ENCODE assay signal across 8 mouse cellular contexts in genomic region chr11:54002761-54003717, GRCm38 (mm10). TPM values are rescaled to one million over a fixed set of nuclear protein-coding genes. Genes with fewer than 3 reads are reported as not detected.
DNase-seq lines count a peak whose midpoint lies in the region; ATAC-seq and TF ChIP-seq lines count a peak whose summit lies in the region.
"Not testable (repeated sequence)": the region's sequence is repeated elsewhere in the genome, so short reads cannot be mapped to it uniquely, and the experiment has no call there.

No protein-coding gene starts in this region.

- not testable (repeated sequence) for H3K9me3 ChIP-seq in ES-Bruce4 (replicated peaks; ENCODE audit: control insufficient read depth, insufficient read depth, low read length, poor library complexity, severe bottlenecking); liver, embryonic 14.5 days (ENCODE audit: control insufficient read depth, low read length); stomach, postnatal 0 days (ENCODE audit: control insufficient read depth, low read length)

- TF ChIP-seq POLR2A in ES-Bruce4 (IDR thresholded peaks at IDR 0.05; ENCODE audit: insufficient read depth, low read length), result not testable (repeated sequence)

- H3K27me3 ChIP-seq in ES-Bruce4 (ENCODE audit: control insufficient read depth, insufficient read depth, low read length, poor library complexity, severe bottlenecking); liver, embryonic 14.5 days (ENCODE audit: control insufficient read depth, insufficient read depth, low read length); stomach, postnatal 0 days (ENCODE audit: control insufficient read depth, insufficient read depth, low read length): not testable (repeated sequence)

- H3K27ac ChIP-seq in ES-Bruce4 (ENCODE audit: insufficient read depth, low read length), result not testable (repeated sequence)
- peak overlapping the region; percentile 94 for H3K27ac ChIP-seq in liver, embryonic 14.5 days
- H3K27ac ChIP-seq in stomach, postnatal 0 days (replicated peaks), result 0 out of 2 replicates have a peak overlapping the region, but pooled peaks have one; percentile 41

- not testable (repeated sequence) for H3K4me1 ChIP-seq in ES-Bruce4 (ENCODE audit: control insufficient read depth, insufficient read depth, low read length); stomach, postnatal 0 days (replicated peaks; ENCODE audit: control insufficient read depth, insufficient read depth)
- H3K4me1 ChIP-seq in liver, embryonic 14.5 days (replicated peaks; ENCODE audit: control insufficient read depth in 2 of 2, insufficient read depth in 2 of 2, low read length in 1 of 2), result peaks cover 42 to 46% of the 10 kb centered on the region in 2 experiments

- not testable (repeated sequence) for H3K4me3 ChIP-seq in ES-Bruce4 (ENCODE audit: low read depth, low read length); liver, embryonic 14.5 days (ENCODE audit: insufficient read depth in 1 of 2, low read depth in 2 of 2, low read length in 2 of 2); stomach, postnatal 0 days (ENCODE audit: low read depth, low read length)

- TF ChIP-seq EP300 in ES-Bruce4 (IDR thresholded peaks at IDR 0.05; ENCODE audit: insufficient read depth, low read depth, low read length); stomach, postnatal 0 days (optimal IDR thresholded peaks at IDR 0.05): not testable (repeated sequence)
- TF ChIP-seq EP300 in liver, embryonic 14.5 days (IDR thresholded peaks at IDR 0.05; ENCODE audit: low read depth), result peak; percentile 38; the same call in 1 of the 2 replicates

- H3K9ac ChIP-seq in ES-Bruce4 (ENCODE audit: low read depth, poor library complexity, severe bottlenecking); liver, embryonic 14.5 days (replicated peaks); stomach, postnatal 0 days (ENCODE audit: low read length): not testable (repeated sequence)

- 49% methylated on average over 12 of the region's 12 CpGs for WGBS in liver, embryonic 14.5 days (ENCODE audit: insufficient replicate concordance)
- WGBS in stomach, postnatal 0 days, result 35% methylated on average over 12 of the region's 12 CpGs

- H3K4me2 ChIP-seq in liver, embryonic 14.5 days (ENCODE audit: low read depth); stomach, postnatal 0 days (replicated peaks; ENCODE audit: low read depth): not testable (repeated sequence)

- ATAC-seq in erythroblast, adult 5-6 weeks (replicated peaks; ENCODE audit: low FRiP score, poor library complexity, severe bottlenecking), result 0 out of 2 replicates have a peak, but pooled peaks have one; percentile 32
- not testable (repeated sequence) for ATAC-seq in liver, embryonic 14.5 days (ENCODE audit: insufficient read depth); stomach, postnatal 0 days (ENCODE audit: low FRiP score, low TSS enrichment)

- intact Hi-C loops in heart, postnatal 14 days (cut with DNase I), result loop anchor here (1.0 to 5.0 kb wide), 4 partner anchors 51 to 254 kb away; no protein-coding TSS in a partner anchor

- not testable (repeated sequence) for H3K36me3 ChIP-seq in ES-Bruce4 (ENCODE audit: control insufficient read depth, insufficient read depth, low read length, poor library complexity, severe bottlenecking); stomach, postnatal 0 days (ENCODE audit: control insufficient read depth, insufficient read depth, low read length)
- peaks cover 66% of the 10 kb centered on the region for H3K36me3 ChIP-seq in liver, embryonic 14.5 days (replicated peaks; ENCODE audit: control insufficient read depth, insufficient read depth, low read depth)

- peak; percentile 36 for DNase-seq in c-Kit-positive CD71-negative TER-119-negative erythroid progenitor cells, embryonic 14.5 days (ENCODE audit: low read depth)
- peak; percentile 75 to 79 for DNase-seq in heart, postnatal 14 days
- peak; percentile 64 to 79 for DNase-seq in kidney, postnatal 36 days
- DNase-seq in liver, embryonic 14.5 days (ENCODE audit: low read depth in 3 of 3, low spot score in 3 of 3), result peak in 2 of 3 experiments; percentile 41 to 47
- DNase-seq in naive thymus-derived CD4-positive, alpha-beta T cell, adult 2 months (ENCODE audit: low read depth), result peak; percentile 80
- peak; percentile 68 for DNase-seq in stomach, postnatal 0 days (ENCODE audit: low spot score)

- TF ChIP-seq CTCF in ES-Bruce4 (IDR thresholded peaks at IDR 0.05; ENCODE audit: low read depth, low read length), result peak; percentile 63
- peak; percentile 83 for TF ChIP-seq CTCF in liver, embryonic 14.5 days (IDR thresholded peaks at IDR 0.05; ENCODE audit: low read depth)
- TF ChIP-seq CTCF in stomach, postnatal 0 days (IDR thresholded peaks at IDR 0.05; ENCODE audit: low read depth), result peak; percentile 90

RNA-seq across cellular contexts. Expression of gene Slc22a21, which starts 22.9 kb away (rescaled TPM):
- polyA plus RNA-seq in ES-Bruce4 (2011; ENCODE audit: insufficient read depth, insufficient read length, low read depth, missing spikeins), result 2.9 and 3.0 TPM in 2 replicates
- total RNA-seq in erythroblast, adult 5-6 weeks (2015; ENCODE audit: low replicate concordance), result 12.1 and 23.4 TPM in 2 replicates
- total RNA-seq in erythroblast, adult 5-6 weeks (2017; ENCODE audit: low replicate concordance), result 8.9 and 16.9 TPM in 2 replicates
- 1 to 10 TPM; 1.7 to 2.5 TPM for total RNA-seq in heart, postnatal 14 days (2021)
- 2.0 and 2.8 TPM in 2 replicates for polyA plus RNA-seq in liver, embryonic 14.5 days (2012; rRNA removed)
- 1.3 and 1.7 TPM in 2 replicates for polyA plus RNA-seq in liver, embryonic 14.5 days (2014; fragmentation: Nextera tagmentation; extraction: Ambion mirVana)
- 6.0 and 6.3 TPM in 2 replicates for polyA plus RNA-seq in stomach, postnatal 0 days (2015; fragmentation: Nextera tagmentation; extraction: Ambion mirVana)

RNA-seq across cellular contexts. Expression of gene Slc22a4, which starts 24.9 kb away (rescaled TPM):
- polyA plus RNA-seq in ES-Bruce4 (2011; ENCODE audit: insufficient read depth, insufficient read length, low read depth, missing spikeins), result 0.41 TPM in 1 of 2 replicates, not detected in the other
- 154 and 157 TPM in 2 replicates for total RNA-seq in erythroblast, adult 5-6 weeks (2015; ENCODE audit: low replicate concordance)
- 202 and 262 TPM in 2 replicates for total RNA-seq in erythroblast, adult 5-6 weeks (2017; ENCODE audit: low replicate concordance)
- total RNA-seq in heart, postnatal 14 days (2021), result 1 to 10 TPM; 3.5 to 4.7 TPM
- polyA plus RNA-seq in liver, embryonic 14.5 days (2012; rRNA removed), result 21.1 and 24.4 TPM in 2 replicates
- 34.0 and 35.6 TPM in 2 replicates for polyA plus RNA-seq in liver, embryonic 14.5 days (2014; fragmentation: Nextera tagmentation; extraction: Ambion mirVana)
- 2.1 and 2.5 TPM in 2 replicates for polyA plus RNA-seq in stomach, postnatal 0 days (2015; fragmentation: Nextera tagmentation; extraction: Ambion mirVana)
